Mouse (Mus musculus) forebrain, postnatal 0 days (tissue): ENCODE results near the gene Ldhd. TPM values are rescaled to one million over a fixed set of nuclear protein-coding genes. Genes with fewer than 3 reads are reported as not detected.
"Not testable (repeated sequence)": the region's sequence is repeated elsewhere in the genome, so short reads cannot be mapped to it uniquely, and the experiment has no call there.

Experiments
- ATAC-seq: fragments of 200-750 bp; cut with Nextera tagmentation; 2 replicates; pipeline ENCODE4 v1.8.0; 2017; ENCODE audit warnings: mild to moderate bottlenecking, moderate library complexity
- DNase-seq: peaks from one replicate; pipeline ENCODE4 v3.0.0-alpha.2; 2015
- H3K27ac ChIP-seq: fragments of 300-500 bp; sonication (generic); 2 replicates; pipeline ENCODE4 v1.5.1; 2014; ENCODE audit warnings: low read depth, mild to moderate bottlenecking, antibody characterized with exemption, low read length, moderate library complexity, mixed read lengths
- H3K27me3 ChIP-seq: fragments of 300-500 bp; sonication (generic); 2 replicates; pipeline ENCODE4 v1.6.1; 2014; ENCODE audit warnings: mild to moderate bottlenecking, low read length, mixed read lengths; ENCODE audit not compliant: insufficient read depth
- H3K36me3 ChIP-seq: fragments of 300-500 bp; sonication (generic); 2 replicates; pipeline ENCODE4 v1.6.1; 2014; ENCODE audit warnings: mild to moderate bottlenecking, moderate library complexity; ENCODE audit not compliant: insufficient read depth
- H3K4me1 ChIP-seq: fragments of 300-500 bp; sonication (generic); 2 replicates; pipeline ENCODE4 v1.6.1; 2014; ENCODE audit warnings: antibody characterized with exemption; ENCODE audit not compliant: insufficient read depth
- H3K4me2 ChIP-seq: fragments of 300-500 bp; sonication (generic); 2 replicates; pipeline ENCODE4 v1.6.1; 2014; ENCODE audit warnings: low read depth, mild to moderate bottlenecking, moderate library complexity
- H3K4me3 ChIP-seq: fragments of 300-500 bp; sonication (generic); 2 replicates; pipeline ENCODE4 v1.5.1; 2014; ENCODE audit warnings: low read depth, low read length, mixed read lengths
- H3K9ac ChIP-seq: fragments of 300-500 bp; sonication (generic); 2 replicates; pipeline ENCODE4 v1.6.1; 2014; ENCODE audit warnings: mild to moderate bottlenecking
- H3K9me3 ChIP-seq: fragments of 300-500 bp; sonication (generic); 2 replicates; pipeline ENCODE4 v1.6.1; 2016; ENCODE audit warnings: low read length
- CTCF ChIP-seq: sonication (generic); IDR thresholded peaks from 2 replicates; pipeline ENCODE4 v1.5.1; 2016; ENCODE audit warnings: antibody characterized with exemption, control low read depth, low read depth
- WGBS: fragments of 180-500 bp; shearing (Covaris S2); extraction: QIAGEN DNeasy Blood & Tissue Kit; methylation state at CpG from one replicate; pipeline ENCODE4 v1.1.7; 2014; 5-methylcytosine and 5-hydroxymethylcytosine counted together
- polyA plus RNA-seq: library from polyadenylated mRNA; unstranded; fragments of >200 nt; fragmentation: Nextera tagmentation; extraction: Ambion mirVana; gene quantifications from 2 replicates; pipeline ENCODE4 v1.2.1, GENCODE M21; 2015
- total RNA-seq: library from RNA; depleted of rRNA; stranded (reverse); fragments of >200 nt; gene quantifications from 2 replicates; pipeline ENCODE4 v1.2.3, GENCODE M21; 2014

The Ldhd gene
- total and polyA plus RNA-seq, 2 experiments from 2014 or later: 1.1 to 1.8 TPM

GRCm38 (mm10) chr8:111657312-111657854, 27.2 kb upstream of the Ldhd start:
- Histone ChIP-seq H3K9ac (no peak overlapping the region), H3K9me3 (no peaks in the 10 kb centered on the region), H3K4me2 (no peak overlapping the region), H3K4me3 (no peak overlapping the region), H3K27me3 (no peaks in the 10 kb centered on the region), H3K27ac (no peak overlapping the region), H3K4me1 (no peaks in the 10 kb centered on the region), H3K36me3 (peaks cover 22% of the 10 kb centered on the region)
- DNase-seq (no peak), ATAC-seq (no peak)
- TF ChIP-seq CTCF: no peak
- WGBS: 10% methylated on average over 1 of the region's 1 CpGs

GRCm38 (mm10) chr8:111653524-111653923, 23.4 kb upstream of the Ldhd start:
- Histone ChIP-seq H3K4me2 (no peak overlapping the region), H3K27ac (no peak overlapping the region), H3K4me3 (no peak overlapping the region), H3K27me3 (no peaks in the 10 kb centered on the region), H3K9me3 (no peaks in the 10 kb centered on the region), H3K4me1 (no peaks in the 10 kb centered on the region), H3K9ac (no peak overlapping the region), H3K36me3 (no peaks in the 10 kb centered on the region)
- no peak for ATAC-seq
- 94% methylated on average over 2 of the region's 2 CpGs for WGBS
- DNase-seq: no peak
- no peak for TF ChIP-seq CTCF

- Histone ChIP-seq H3K4me2 (no peak overlapping the region), H3K9me3 (no peaks in the 10 kb centered on the region), H3K27me3 (no peaks in the 10 kb centered on the region), H3K36me3 (no peaks in the 10 kb centered on the region), H3K4me3 (no peak overlapping the region), H3K9ac (no peak overlapping the region), H3K4me1 (no peaks in the 10 kb centered on the region), H3K27ac (no peak overlapping the region)
- ATAC-seq: no peak
- TF ChIP-seq CTCF: no peak
- 50% methylated on average over 3 of the region's 3 CpGs for WGBS
- DNase-seq: no peak
Measured at GRCm38 (mm10) chr8:111650651-111651050, 20.5 kb upstream of the Ldhd start.

GRCm38 (mm10) chr8:111648834-111649233, 18.7 kb upstream of the Ldhd start:
- Histone ChIP-seq H3K27ac (no peak overlapping the region), H3K4me1 (no peaks in the 10 kb centered on the region), H3K4me2 (no peak overlapping the region), H3K36me3 (no peaks in the 10 kb centered on the region), H3K27me3 (no peaks in the 10 kb centered on the region), H3K4me3 (no peak overlapping the region), H3K9me3 (no peaks in the 10 kb centered on the region), H3K9ac (no peak overlapping the region)
- TF ChIP-seq CTCF: no peak
- ATAC-seq (no peak), DNase-seq (no peak)
- WGBS: 63% methylated on average over 2 of the region's 2 CpGs

GRCm38 (mm10) chr8:111645715-111646114, 15.5 kb upstream of the Ldhd start:
- H3K4me1 ChIP-seq: no peaks in the 10 kb centered on the region
- no peaks in the 10 kb centered on the region for H3K9me3 ChIP-seq
- DNase-seq (no peak), ATAC-seq (no peak)
- H3K27me3 ChIP-seq: no peaks in the 10 kb centered on the region
- no peak for TF ChIP-seq CTCF
- H3K9ac ChIP-seq: no peak overlapping the region
- H3K27ac ChIP-seq: no peak overlapping the region
- no peaks in the 10 kb centered on the region for H3K36me3 ChIP-seq
- no peak overlapping the region for H3K4me3 ChIP-seq
- H3K4me2 ChIP-seq: no peak overlapping the region
- 97% methylated on average over 8 of the region's 8 CpGs for WGBS

GRCm38 (mm10) chr8:111644286-111645051, 14.3 kb upstream of the Ldhd start:
- Histone ChIP-seq H3K9ac (peak overlapping the region; percentile 87; the same call in 1 of the 2 replicates), H3K4me3 (peak overlapping the region; percentile 87), H3K27ac (peak overlapping the region; percentile 96), H3K4me2 (peak overlapping the region; percentile 55)
- not testable (repeated sequence) for ATAC-seq, H3K36me3 ChIP-seq, H3K4me1 ChIP-seq, H3K9me3 ChIP-seq, H3K27me3 ChIP-seq
- DNase-seq: peak; percentile 20
- 49% methylated on average over 12 of the region's 12 CpGs for WGBS
